Mouse (Mus musculus): ENCODE results near the gene Mrpl46. TPM values are rescaled to one million over a fixed set of nuclear protein-coding genes. Genes with fewer than 3 reads are reported as not detected.
A peak's percentile ranks its signal among the peaks of the same experiment; 100 is the strongest.

Gene Mrpl46
- polyA plus RNA-seq, 1 experiment: 48.3 TPM

GRCm38 (mm10) chr7:78803841-78804240 lies 20.5 kb upstream of the Mrpl46 start:
- DNase-seq: no peak
- no peak overlapping the region for H3K4me3 ChIP-seq (replicated peaks; ENCODE audit: insufficient read depth, low read depth, low read length)
- no peaks in the 10 kb centered on the region for H3K27me3 ChIP-seq (ENCODE audit: control insufficient read depth, insufficient read depth, low read length)
- H3K4me1 ChIP-seq (ENCODE audit: control insufficient read depth, insufficient read depth, low read length): no peaks in the 10 kb centered on the region
- no peak overlapping the region for H3K27ac ChIP-seq (ENCODE audit: insufficient read depth, low read length)
- 68% methylated on average over 3 of the region's 3 CpGs for WGBS
- TF ChIP-seq CTCF (IDR thresholded peaks at IDR 0.05; ENCODE audit: borderline replicate concordance, insufficient read depth, low read depth, low read length): no peak
- no peak for TF ChIP-seq POLR2A (IDR thresholded peaks at IDR 0.05; ENCODE audit: borderline replicate concordance, insufficient read depth, low read length)

- TF ChIP-seq CTCF (IDR thresholded peaks at IDR 0.05; ENCODE audit: borderline replicate concordance, insufficient read depth, low read depth, low read length) (no peak), POLR2A (IDR thresholded peaks at IDR 0.05; ENCODE audit: borderline replicate concordance, insufficient read depth, low read length) (no peak)
- Histone ChIP-seq H3K4me1 (ENCODE audit: control insufficient read depth, insufficient read depth, low read length) (peaks cover 5% of the 10 kb centered on the region; the same call in 1 of the 2 replicates), H3K27me3 (ENCODE audit: control insufficient read depth, insufficient read depth, low read length) (no peaks in the 10 kb centered on the region), H3K27ac (ENCODE audit: insufficient read depth, low read length) (no peak overlapping the region), H3K4me3 (replicated peaks; ENCODE audit: insufficient read depth, low read depth, low read length) (no peak overlapping the region)
- WGBS: 82% methylated on average over 9 of the region's 9 CpGs
- DNase-seq: no peak
These were observed 16.6 kb upstream of the Mrpl46 start for GRCm38 (mm10) chr7:78799730-78800496.

GRCm38 (mm10) chr7:78797843-78798455 lies 14.6 kb upstream of the Mrpl46 start:
- H3K27ac ChIP-seq (ENCODE audit: insufficient read depth, low read length): no peak overlapping the region
- peak; percentile 26 to 39 for DNase-seq
- WGBS: 20% methylated on average over 9 of the region's 9 CpGs

GRCm38 (mm10) chr7:78796624-78797023 lies 13.3 kb upstream of the Mrpl46 start:
- Histone ChIP-seq H3K27me3 (ENCODE audit: control insufficient read depth, insufficient read depth, low read length) (no peaks in the 10 kb centered on the region), H3K4me3 (replicated peaks; ENCODE audit: insufficient read depth, low read depth, low read length) (no peak overlapping the region), H3K4me1 (ENCODE audit: control insufficient read depth, insufficient read depth, low read length) (peaks cover 6% of the 10 kb centered on the region; the same call in 1 of the 2 replicates), H3K27ac (ENCODE audit: insufficient read depth, low read length) (no peak overlapping the region)
- no peak for TF ChIP-seq CTCF (IDR thresholded peaks at IDR 0.05; ENCODE audit: borderline replicate concordance, insufficient read depth, low read depth, low read length)
- TF ChIP-seq POLR2A (IDR thresholded peaks at IDR 0.05; ENCODE audit: borderline replicate concordance, insufficient read depth, low read length): no peak
- DNase-seq: no peak
- WGBS: 80% methylated on average over 3 of the region's 3 CpGs

More at GRCm38 (mm10) chr7:78797843-78798455, 14.6 kb upstream of the Mrpl46 start:
- Histone ChIP-seq H3K4me3 (replicated peaks; ENCODE audit: insufficient read depth, low read depth, low read length) (no peak overlapping the region), H3K27me3 (ENCODE audit: control insufficient read depth, insufficient read depth, low read length) (no peaks in the 10 kb centered on the region), H3K4me1 (ENCODE audit: control insufficient read depth, insufficient read depth, low read length) (peaks cover 5% of the 10 kb centered on the region; the same call in 1 of the 2 replicates)
- TF ChIP-seq POLR2A (IDR thresholded peaks at IDR 0.05; ENCODE audit: borderline replicate concordance, insufficient read depth, low read length): no peak
- no peak for TF ChIP-seq CTCF (IDR thresholded peaks at IDR 0.05; ENCODE audit: borderline replicate concordance, insufficient read depth, low read depth, low read length)

- 27% methylated on average over 6 of the region's 6 CpGs for WGBS
- no peak overlapping the region for H3K4me3 ChIP-seq (replicated peaks; ENCODE audit: insufficient read depth, low read depth, low read length)
- TF ChIP-seq CTCF (IDR thresholded peaks at IDR 0.05; ENCODE audit: borderline replicate concordance, insufficient read depth, low read depth, low read length) (no peak), POLR2A (IDR thresholded peaks at IDR 0.05; ENCODE audit: borderline replicate concordance, insufficient read depth, low read length) (no peak)
These were observed 11.3 kb upstream of the Mrpl46 start for GRCm38 (mm10) chr7:78794571-78795092.

GRCm38 (mm10) chr7:78793895-78794570 lies 10.7 kb upstream of the Mrpl46 start:
- no peak for TF ChIP-seq POLR2A (IDR thresholded peaks at IDR 0.05; ENCODE audit: borderline replicate concordance, insufficient read depth, low read length)
- Histone ChIP-seq H3K4me1 (ENCODE audit: control insufficient read depth, insufficient read depth, low read length) (peaks cover 7% of the 10 kb centered on the region; the same call in 1 of the 2 replicates), H3K4me3 (replicated peaks; ENCODE audit: insufficient read depth, low read depth, low read length) (no peak overlapping the region), H3K27me3 (ENCODE audit: control insufficient read depth, insufficient read depth, low read length) (no peaks in the 10 kb centered on the region), H3K27ac (ENCODE audit: insufficient read depth, low read length) (no peak overlapping the region)
- DNase-seq: no peak
- 88% methylated on average over 13 of the region's 13 CpGs for WGBS

More at GRCm38 (mm10) chr7:78794571-78795092, 11.3 kb upstream of the Mrpl46 start:
- no peak for DNase-seq
- Histone ChIP-seq H3K27ac (ENCODE audit: insufficient read depth, low read length) (no peak overlapping the region), H3K27me3 (ENCODE audit: control insufficient read depth, insufficient read depth, low read length) (no peaks in the 10 kb centered on the region), H3K4me1 (ENCODE audit: control insufficient read depth, insufficient read depth, low read length) (peaks cover 7% of the 10 kb centered on the region; the same call in 1 of the 2 replicates)

GRCm38 (mm10) chr7:78791359-78792222 lies 8.3 kb upstream of the Mrpl46 start:
- no peak overlapping the region for H3K27ac ChIP-seq (ENCODE audit: insufficient read depth, low read length)
- H3K4me3 ChIP-seq (replicated peaks; ENCODE audit: insufficient read depth, low read depth, low read length): no peak overlapping the region
- TF ChIP-seq POLR2A (IDR thresholded peaks at IDR 0.05; ENCODE audit: borderline replicate concordance, insufficient read depth, low read length) (no peak), CTCF (IDR thresholded peaks at IDR 0.05; ENCODE audit: borderline replicate concordance, insufficient read depth, low read depth, low read length) (peak; percentile 89)
- H3K27me3 ChIP-seq (ENCODE audit: control insufficient read depth, insufficient read depth, low read length): no peaks in the 10 kb centered on the region
- WGBS: 75% methylated on average over 15 of the region's 15 CpGs
- 0 out of 2 replicates have a peak, but pooled peaks cover 2% of the 10 kb centered on the region for H3K4me1 ChIP-seq (ENCODE audit: control insufficient read depth, insufficient read depth, low read length)
- DNase-seq: peak; percentile 62 to 66

All from cerebellum, adult 2 months (tissue).